Mouse (Mus musculus): ENCODE data around the gene Etv4.

The Etv4 gene

GRCm38 (mm10) chr11:101785143-101785851 lies at the start of gene Etv4:
Gene Etv4 (minus strand): TSS chr11:101785371.
- in situ Hi-C loops (cut with MboI; ENCODE audit: low sequenced_read_pairs), result no loop called here

- in situ Hi-C loops (cut with MboI; ENCODE audit: low sequenced_read_pairs), result no loop called here
These were observed 46.8 kb upstream of the Etv4 start for GRCm38 (mm10) chr11:101832001-101832400.

GRCm38 (mm10) chr11:101830616-101831015 lies 45.4 kb upstream of the Etv4 start:
- in situ Hi-C loops (cut with MboI; ENCODE audit: low sequenced_read_pairs), result no loop called here

GRCm38 (mm10) chr11:101830112-101830511 lies 44.9 kb upstream of the Etv4 start:
- in situ Hi-C loops (cut with MboI; ENCODE audit: low sequenced_read_pairs), result no loop called here

GRCm38 (mm10) chr11:101828718-101829117 lies 43.5 kb upstream of the Etv4 start:
- in situ Hi-C loops (cut with MboI; ENCODE audit: low sequenced_read_pairs), result no loop called here

GRCm38 (mm10) chr11:101823210-101823609 lies 38.0 kb upstream of the Etv4 start:
- in situ Hi-C loops (cut with MboI; ENCODE audit: low sequenced_read_pairs), result loop anchor here (5.0 kb wide), 1 partner anchor 79 kb away; no protein-coding TSS in a partner anchor

- in situ Hi-C loops (cut with MboI; ENCODE audit: low sequenced_read_pairs), result loop anchor here (5.0 kb wide), 1 partner anchor 81 kb away; no protein-coding TSS in a partner anchor
These were observed 35.7 kb upstream of the Etv4 start for GRCm38 (mm10) chr11:101820899-101821298.

- in situ Hi-C loops (cut with MboI; ENCODE audit: low sequenced_read_pairs), result loop anchor here (5.0 kb wide), 1 partner anchor 82 kb away; no protein-coding TSS in a partner anchor
These were observed 34.7 kb upstream of the Etv4 start for GRCm38 (mm10) chr11:101819853-101820252.

- in situ Hi-C loops (cut with MboI; ENCODE audit: low sequenced_read_pairs), result no loop called here
These were observed 30.2 kb upstream of the Etv4 start for GRCm38 (mm10) chr11:101815103-101816085.

GRCm38 (mm10) chr11:101814375-101815102 lies 29.4 kb upstream of the Etv4 start:
- in situ Hi-C loops (cut with MboI; ENCODE audit: low sequenced_read_pairs), result no loop called here

- in situ Hi-C loops (cut with MboI; ENCODE audit: low sequenced_read_pairs), result no loop called here
These were observed 28.1 kb upstream of the Etv4 start for GRCm38 (mm10) chr11:101813259-101813658.

- in situ Hi-C loops (cut with MboI; ENCODE audit: low sequenced_read_pairs), result no loop called here
These were observed 24.1 kb upstream of the Etv4 start for GRCm38 (mm10) chr11:101809060-101809828.

GRCm38 (mm10) chr11:101807266-101807665 lies 22.1 kb upstream of the Etv4 start:
- in situ Hi-C loops (cut with MboI; ENCODE audit: low sequenced_read_pairs), result no loop called here

- in situ Hi-C loops (cut with MboI; ENCODE audit: low sequenced_read_pairs), result no loop called here
These were observed 21.6 kb upstream of the Etv4 start for GRCm38 (mm10) chr11:101806741-101807140.

- in situ Hi-C loops (cut with MboI; ENCODE audit: low sequenced_read_pairs), result no loop called here
These were observed 20.0 kb upstream of the Etv4 start for GRCm38 (mm10) chr11:101805113-101805704.

GRCm38 (mm10) chr11:101801386-101801785 lies 16.2 kb upstream of the Etv4 start:
- in situ Hi-C loops (cut with MboI; ENCODE audit: low sequenced_read_pairs), result no loop called here

- in situ Hi-C loops (cut with MboI; ENCODE audit: low sequenced_read_pairs), result no loop called here
These were observed 12.9 kb upstream of the Etv4 start for GRCm38 (mm10) chr11:101798083-101798482.

GRCm38 (mm10) chr11:101797355-101797754 lies 12.2 kb upstream of the Etv4 start:
- in situ Hi-C loops (cut with MboI; ENCODE audit: low sequenced_read_pairs), result no loop called here

GRCm38 (mm10) chr11:101790811-101791526 lies 5.8 kb upstream of the Etv4 start:
- in situ Hi-C loops (cut with MboI; ENCODE audit: low sequenced_read_pairs), result no loop called here

Measured in CH12F3 (cell line).